Mouse (Mus musculus) kidney, adult 2 months (tissue): ENCODE measurements around the gene Tmem104.

Experiments used
- CTCF ChIP-seq: fragments of 200-500 bp; conservative IDR thresholded peaks from 2 replicates; pipeline ENCODE4 v1.5.1; 2011; ENCODE audit warnings: low read depth, mild to moderate bottlenecking, control low read depth, low read length, moderate library complexity, mixed read lengths; ENCODE audit not compliant: insufficient read depth, insufficient read length
- POLR2A ChIP-seq: fragments of 200-500 bp; IDR thresholded peaks from one replicate; pipeline ENCODE4 v1.6.1; 2011; ENCODE audit warnings: low read depth, low read length, control low read depth

GRCm38 (mm10) chr11:115290919-115291318 lies 103.6 kb downstream of the Tmem104 start:
- TF ChIP-seq POLR2A (no peak), CTCF (no peak)
